Mouse (Mus musculus) forebrain, embryonic 10.5 days (tissue): Measurements from ENCODE around the gene Grid2. TPM values are rescaled to one million over a fixed set of nuclear protein-coding genes. Genes with fewer than 3 reads are reported as not detected.
A peak's percentile ranks its signal among the peaks of the same experiment; 100 is the strongest.

Source experiments
- DNase-seq: peaks from one replicate; pipeline ENCODE4 v3.0.0-alpha.2; 2017; ENCODE audit warnings: low spot score; ENCODE audit errors: extremely low spot score
- H3K27ac ChIP-seq: fragments of 300-500 bp; sonication (generic); 2 replicates; pipeline ENCODE4 v1.5.1; 2016; ENCODE audit warnings: mild to moderate bottlenecking
- H3K27me3 ChIP-seq: fragments of 300-500 bp; sonication (generic); 2 replicates; pipeline ENCODE4 v1.6.1; 2016; ENCODE audit warnings: mild to moderate bottlenecking; ENCODE audit not compliant: poor library complexity, severe bottlenecking
- H3K36me3 ChIP-seq: fragments of 300-500 bp; sonication (generic); replicated peaks from 2 replicates; pipeline ENCODE4 v1.6.1; 2016; ENCODE audit warnings: mild to moderate bottlenecking, moderate library complexity
- H3K4me1 ChIP-seq: fragments of 300-500 bp; sonication (generic); 2 replicates; pipeline ENCODE4 v1.6.1; 2016
- H3K4me3 ChIP-seq: fragments of 300-500 bp; sonication (generic); 2 replicates; pipeline ENCODE4 v1.5.1; 2016; ENCODE audit warnings: mild to moderate bottlenecking, moderate library complexity
- H3K9me3 ChIP-seq: fragments of 300-500 bp; sonication (generic); 2 replicates; pipeline ENCODE4 v1.6.1; 2016; ENCODE audit warnings: mild to moderate bottlenecking, moderate library complexity
- WGBS: fragments of 180-500 bp; shearing (Covaris S2); methylation state at CpG from one replicate; pipeline ENCODE4 v1.1.7; 2016; 5-methylcytosine and 5-hydroxymethylcytosine counted together
- polyA plus RNA-seq: library from polyadenylated mRNA; unstranded; fragments of >200 nt; fragmentation: Nextera tagmentation; extraction: Ambion mirVana; gene quantifications from 2 replicates; pipeline ENCODE4 v1.2.1, GENCODE M21; 2016

The Grid2 gene
- polyA plus RNA-seq, 1 experiment from 2014 or later: 0.50 TPM

GRCm38 (mm10) chr6:64688181-64688944 is 1432.7 kb downstream of the Grid2 start:
- H3K4me1 ChIP-seq: peaks cover 15% of the 10 kb centered on the region
- peaks cover 39% of the 10 kb centered on the region for H3K27me3 ChIP-seq
- H3K9me3 ChIP-seq: no peaks in the 10 kb centered on the region
- peak; percentile 41 for DNase-seq
- H3K36me3 ChIP-seq: no peaks in the 10 kb centered on the region
- peak overlapping the region; percentile 44 for H3K4me3 ChIP-seq
- peak overlapping the region; percentile 45 for H3K27ac ChIP-seq
- 8% methylated on average over 19 of the region's 19 CpGs for WGBS

GRCm38 (mm10) chr6:64694688-64695087 is 1439.0 kb downstream of the Grid2 start:
- Histone ChIP-seq H3K9me3 (no peaks in the 10 kb centered on the region), H3K27me3 (peaks cover 4% of the 10 kb centered on the region; the same call in 1 of the 2 replicates), H3K4me1 (peaks cover 10% of the 10 kb centered on the region), H3K4me3 (no peak overlapping the region), H3K27ac (no peak overlapping the region), H3K36me3 (no peaks in the 10 kb centered on the region)
- DNase-seq: no peak
- WGBS: 48% methylated on average over 7 of the region's 7 CpGs

GRCm38 (mm10) chr6:64703659-64704058 is 1448.0 kb downstream of the Grid2 start:
- Histone ChIP-seq H3K27ac (no peak overlapping the region), H3K4me1 (no peaks in the 10 kb centered on the region), H3K4me3 (no peak overlapping the region), H3K27me3 (no peaks in the 10 kb centered on the region), H3K9me3 (no peaks in the 10 kb centered on the region), H3K36me3 (no peaks in the 10 kb centered on the region)
- 85% methylated on average over 2 of the region's 2 CpGs for WGBS
- no peak for DNase-seq

DNA sequence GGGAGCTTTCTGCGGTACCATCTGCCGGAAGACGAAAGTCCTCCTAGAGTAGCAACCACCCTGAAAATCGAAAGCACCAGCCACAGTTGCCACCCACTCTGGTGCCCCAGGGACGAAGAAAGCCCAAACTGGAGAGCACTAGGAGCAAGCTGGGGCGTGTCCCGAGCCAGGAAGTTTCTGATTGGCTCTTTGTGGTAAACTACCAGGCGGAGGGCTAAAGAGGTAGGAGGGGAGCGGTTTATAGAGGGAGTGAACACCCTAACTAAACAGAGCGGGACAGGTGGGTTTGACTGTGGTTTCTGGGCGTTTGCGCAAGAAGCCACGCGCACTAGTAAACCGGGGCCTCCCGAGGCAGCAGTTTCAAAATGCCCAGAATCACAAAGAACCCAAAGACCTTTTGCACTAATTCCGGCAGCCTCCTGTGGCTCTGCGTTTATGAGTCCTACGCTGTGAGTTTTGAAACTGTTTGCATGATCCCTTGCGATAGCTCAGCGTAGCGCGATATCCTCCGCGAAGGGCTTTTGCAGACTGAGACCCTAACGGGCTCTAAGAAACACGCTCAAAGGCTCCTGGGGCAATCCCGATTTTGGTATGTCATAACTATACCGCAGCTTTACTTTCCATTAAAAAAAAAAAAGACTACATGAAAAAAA is 1472.2 kb downstream of the Grid2 start:
- H3K36me3 ChIP-seq: no peaks in the 10 kb centered on the region
- H3K27me3 ChIP-seq: peaks cover 70% of the 10 kb centered on the region
- H3K4me1 ChIP-seq: peaks cover 28% of the 10 kb centered on the region
- peak; percentile 54 for DNase-seq
- no peak overlapping the region for H3K27ac ChIP-seq
- peak overlapping the region; percentile 54 for H3K4me3 ChIP-seq
- H3K9me3 ChIP-seq: no peaks in the 10 kb centered on the region
- WGBS: under 1% methylated on average over 29 of the region's 29 CpGs

DNA sequence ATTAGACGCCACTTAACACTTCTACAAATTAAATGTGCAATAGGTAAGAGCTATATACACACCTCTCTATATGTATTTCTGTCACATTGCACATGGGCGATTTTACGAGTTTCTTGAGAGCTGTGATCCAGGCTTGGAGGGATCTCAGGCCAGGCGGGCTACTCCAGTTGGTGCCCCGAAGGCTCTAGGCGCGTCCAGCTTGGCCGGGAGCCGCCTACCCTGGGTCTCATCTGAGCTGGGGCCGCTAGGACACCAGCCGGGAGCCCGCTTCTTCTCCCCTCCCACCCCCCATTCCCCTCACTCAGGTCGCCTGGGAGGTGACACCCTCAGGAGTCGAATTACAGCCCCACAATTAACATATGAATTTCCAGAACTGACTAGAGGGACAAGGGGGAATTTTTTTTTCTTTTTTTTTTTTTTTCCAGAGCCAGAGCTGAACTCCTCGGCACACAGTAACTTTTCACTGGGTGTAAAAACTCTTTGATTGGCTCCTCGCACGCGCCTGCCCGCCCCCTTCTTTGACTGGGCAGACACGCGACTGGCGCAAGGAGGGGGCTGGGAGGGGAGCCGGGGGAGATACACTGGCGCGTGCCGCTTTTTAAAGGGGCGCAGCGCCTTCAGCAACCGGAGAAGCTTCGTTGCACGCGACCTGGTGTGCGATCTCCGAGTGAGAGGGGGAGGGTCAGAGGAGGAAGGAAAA is 1473.0 kb downstream of the Grid2 start, which contains the start of gene Atoh1:
Atoh1 (plus strand) TSS at position 627 of the 700 bp plus-strand sequence.
- 0% methylated on average over 34 of the region's 34 CpGs for WGBS
- Histone ChIP-seq H3K4me1 (peaks cover 28% of the 10 kb centered on the region), H3K27me3 (peaks cover 78% of the 10 kb centered on the region), H3K9me3 (no peaks in the 10 kb centered on the region), H3K27ac (no peak within 1 kb of the TSS), H3K4me3 (peak within 1 kb of the TSS; percentile 54), H3K36me3 (no peaks in the 10 kb centered on the region)
- peak; percentile 81 for DNase-seq

- Histone ChIP-seq H3K4me3 (peak overlapping the region; percentile 54), H3K27me3 (peaks cover 86% of the 10 kb centered on the region), H3K36me3 (no peaks in the 10 kb centered on the region), H3K27ac (no peak overlapping the region), H3K9me3 (no peaks in the 10 kb centered on the region), H3K4me1 (peaks cover 35% of the 10 kb centered on the region)
- DNase-seq: peak; percentile 64
- WGBS: under 1% methylated on average over 53 of the region's 53 CpGs
Observed at GRCm38 (mm10) chr6:64729231-64730011, 1473.7 kb downstream of the Grid2 start.

GRCm38 (mm10) chr6:64730030-64730429 is 1474.4 kb downstream of the Grid2 start:
- peak overlapping the region; percentile 54 for H3K4me3 ChIP-seq
- H3K4me1 ChIP-seq: peaks cover 40% of the 10 kb centered on the region
- peaks cover 92% of the 10 kb centered on the region for H3K27me3 ChIP-seq
- DNase-seq: peak; percentile 37
- no peaks in the 10 kb centered on the region for H3K36me3 ChIP-seq
- WGBS: 0% methylated on average over 19 of the region's 19 CpGs
- H3K27ac ChIP-seq: no peak overlapping the region
- H3K9me3 ChIP-seq: no peaks in the 10 kb centered on the region

- 3% methylated on average over 14 of the region's 14 CpGs for WGBS
- H3K27me3 ChIP-seq: peaks cover 97% of the 10 kb centered on the region
- peaks cover 40% of the 10 kb centered on the region for H3K4me1 ChIP-seq
- no peak for DNase-seq
- H3K9me3 ChIP-seq: no peaks in the 10 kb centered on the region
- no peak overlapping the region for H3K27ac ChIP-seq
- no peak overlapping the region; the same call in 1 of the 2 replicates for H3K4me3 ChIP-seq
- H3K36me3 ChIP-seq: no peaks in the 10 kb centered on the region
Observed at GRCm38 (mm10) chr6:64730506-64731020, 1474.9 kb downstream of the Grid2 start.

DNA sequence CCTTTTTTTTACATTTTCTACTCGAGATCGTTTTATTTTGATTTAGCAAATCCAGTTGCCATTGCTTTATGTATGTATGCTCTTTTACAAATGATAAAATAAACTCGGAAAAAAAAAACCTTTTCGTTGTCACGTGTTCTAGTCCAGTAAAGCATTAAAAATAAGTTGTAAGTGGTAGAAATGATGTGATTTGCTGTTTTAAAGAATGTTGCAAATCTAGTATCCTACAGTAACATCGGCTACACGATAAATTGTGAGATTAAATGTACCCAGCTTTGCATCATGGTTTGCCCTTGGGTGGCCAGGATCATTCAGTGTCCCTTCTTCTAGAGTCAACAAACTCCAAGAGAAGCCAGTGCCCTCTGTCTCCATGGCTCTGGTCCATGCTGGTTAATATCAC is 1475.5 kb downstream of the Grid2 start:
- DNase-seq: no peak

GRCm38 (mm10) chr6:64731621-64732320 is 1476.1 kb downstream of the Grid2 start:
- H3K27ac ChIP-seq: no peak overlapping the region
- H3K36me3 ChIP-seq: no peaks in the 10 kb centered on the region
- DNase-seq: no peak
- no peaks in the 10 kb centered on the region for H3K9me3 ChIP-seq
- H3K4me1 ChIP-seq: peaks cover 40% of the 10 kb centered on the region
- 2% methylated on average over 8 of the region's 8 CpGs for WGBS
- no peak overlapping the region for H3K4me3 ChIP-seq
- H3K27me3 ChIP-seq: peaks cover 100% of the 10 kb centered on the region

More for the DNA sequence above, 1475.5 kb downstream of the Grid2 start:
- Histone ChIP-seq H3K4me1 (peaks cover 40% of the 10 kb centered on the region), H3K9me3 (no peaks in the 10 kb centered on the region), H3K4me3 (no peak overlapping the region), H3K27ac (no peak overlapping the region), H3K27me3 (peaks cover 100% of the 10 kb centered on the region), H3K36me3 (no peaks in the 10 kb centered on the region)
- WGBS: 4% methylated on average over 7 of the region's 7 CpGs

GRCm38 (mm10) chr6:64733311-64733710 is 1477.6 kb downstream of the Grid2 start:
- 1% methylated on average over 4 of the region's 4 CpGs for WGBS
- DNase-seq: no peak

More at GRCm38 (mm10) chr6:64733311-64733710, 1477.6 kb downstream of the Grid2 start:
- Histone ChIP-seq H3K27ac (no peak overlapping the region), H3K4me1 (peaks cover 31% of the 10 kb centered on the region), H3K27me3 (peaks cover 94% of the 10 kb centered on the region), H3K4me3 (no peak overlapping the region), H3K9me3 (no peaks in the 10 kb centered on the region), H3K36me3 (no peaks in the 10 kb centered on the region)
